Mouse (Mus musculus) spleen, adult 2 months (tissue): ENCODE measurements around the gene Mpv17. TPM values are rescaled to one million over a fixed set of nuclear protein-coding genes. Genes with fewer than 3 reads are reported as not detected.

ENCODE experiments used
- DNase-seq, 2 experiments: peaks; one replicate each; pipeline versions ENCODE4 v3.0.0 to v3.0.0-alpha.2; 2012 to 2021; ENCODE audit warnings: low spot score in 2 of 2, low read depth in 1 of 2
- H3K27ac ChIP-seq: fragments of 200-500 bp; 2 replicates; pipeline ENCODE4 v1.5.1; 2012; ENCODE audit warnings: low read length, inconsistent platforms; ENCODE audit not compliant: insufficient read depth
- H3K27me3 ChIP-seq: fragments of 200-500 bp; 2 replicates; pipeline ENCODE4 v1.6.1; 2012; ENCODE audit warnings: mild to moderate bottlenecking, moderate library complexity, low read length, inconsistent platforms; ENCODE audit not compliant: control insufficient read depth, insufficient read depth
- H3K36me3 ChIP-seq: fragments of 200-500 bp; 2 replicates; pipeline ENCODE4 v1.6.1; 2012; ENCODE audit warnings: mild to moderate bottlenecking, low read length, inconsistent platforms; ENCODE audit not compliant: control insufficient read depth, insufficient read depth
- H3K4me1 ChIP-seq: fragments of 200-500 bp; 2 replicates; pipeline ENCODE4 v1.6.1; 2011; ENCODE audit warnings: inconsistent platforms; ENCODE audit not compliant: control insufficient read depth, insufficient read depth, insufficient read length
- H3K4me3 ChIP-seq: fragments of 200-500 bp; 2 replicates; pipeline ENCODE4 v1.5.1; 2011; ENCODE audit warnings: mild to moderate bottlenecking, inconsistent platforms; ENCODE audit not compliant: insufficient read depth, insufficient read length; ENCODE audit errors: extremely low read depth
- CTCF ChIP-seq: fragments of 200-500 bp; IDR thresholded peaks from 2 replicates; pipeline ENCODE4 v1.5.1; 2011; ENCODE audit warnings: mild to moderate bottlenecking, inconsistent platforms; ENCODE audit not compliant: insufficient read depth, insufficient read length, insufficient replicate concordance; ENCODE audit errors: extremely low read depth
- POLR2A ChIP-seq: fragments of 200-500 bp; IDR thresholded peaks from 2 replicates; pipeline ENCODE4 v1.6.1; 2011; ENCODE audit warnings: low read depth, low read length, inconsistent platforms
- WGBS: fragments of 180-500 bp; shearing (Covaris S2); methylation state at CpG from one replicate; pipeline ENCODE4 v1.1.7; 2018; 5-methylcytosine and 5-hydroxymethylcytosine counted together
- polyA plus RNA-seq: library from polyadenylated mRNA; depleted of rRNA; stranded (reverse); fragments of >200 nt; gene quantifications from 2 replicates; pipeline ENCODE4 v1.2.3, GENCODE M21; 2012

Gene Mpv17
- polyA plus RNA-seq, 1 experiment, result 34.9 TPM

GRCm38 (mm10) chr5:31181183-31181770 is 27.2 kb upstream of the Mpv17 start:
- H3K36me3 ChIP-seq, result no peaks in the 10 kb centered on the region; the same call in 1 of the 2 replicates
- H3K4me3 ChIP-seq, result no peak overlapping the region
- DNase-seq, result no peak
- H3K27me3 ChIP-seq, result no peaks in the 10 kb centered on the region
- no peak overlapping the region for H3K27ac ChIP-seq
- 94% methylated on average over 9 of the region's 9 CpGs for WGBS
- TF ChIP-seq CTCF (no peak), POLR2A (no peak)
- H3K4me1 ChIP-seq, result peaks cover 3% of the 10 kb centered on the region; the same call in 1 of the 2 replicates

- under 1% methylated on average over 59 of the region's 59 CpGs for WGBS
- Histone ChIP-seq H3K4me3 (peak within 1 kb of the TSS; percentile 87), H3K4me1 (peaks cover 3% of the 10 kb centered on the region; the same call in 1 of the 2 replicates), H3K36me3 (no peaks in the 10 kb centered on the region; the same call in 1 of the 2 replicates), H3K27ac (peak within 1 kb of the TSS; percentile 91), H3K27me3 (no peaks in the 10 kb centered on the region)
- DNase-seq, result peak; percentile 93 to 95
- TF ChIP-seq CTCF (no peak), POLR2A (peak; percentile 75; the same call in 1 of the 2 replicates)
Measured at GRCm38 (mm10) chr5:31179766-31180630, 25.9 kb upstream of the Mpv17 start, which contains the start of the genes Gm29609 and Gtf3c2. Gene Gm29609, minus strand, starts transcription at chr5:31179911. Gene Gtf3c2, minus strand, starts transcription at chr5:31180144.

- 1% methylated on average over 25 of the region's 25 CpGs for WGBS
- DNase-seq, result no peak
- no peaks in the 10 kb centered on the region for H3K27me3 ChIP-seq
Measured at GRCm38 (mm10) chr5:31179301-31179765, 25.3 kb upstream of the Mpv17 start.

GRCm38 (mm10) chr5:31168630-31169029 is 14.6 kb upstream of the Mpv17 start:
- Histone ChIP-seq H3K36me3 (peaks cover 56% of the 10 kb centered on the region), H3K27ac (no peak overlapping the region), H3K4me1 (no peaks in the 10 kb centered on the region), H3K4me3 (no peak overlapping the region), H3K27me3 (no peaks in the 10 kb centered on the region)
- DNase-seq, result no peak
- WGBS, result 96% methylated on average over 4 of the region's 4 CpGs
- TF ChIP-seq CTCF (no peak), POLR2A (no peak)

More at GRCm38 (mm10) chr5:31179301-31179765, 25.3 kb upstream of the Mpv17 start:
- H3K27ac ChIP-seq, result peak overlapping the region; percentile 91
- H3K36me3 ChIP-seq, result peaks cover under 1% of the 10 kb centered on the region; the same call in 1 of the 2 replicates
- H3K4me1 ChIP-seq, result peaks cover 3% of the 10 kb centered on the region; the same call in 1 of the 2 replicates
- TF ChIP-seq CTCF, result no peak
- no peak for TF ChIP-seq POLR2A
- peak overlapping the region; percentile 87 for H3K4me3 ChIP-seq

- 90% methylated on average over 1 of the region's 1 CpGs for WGBS
- Histone ChIP-seq H3K27me3 (no peaks in the 10 kb centered on the region), H3K4me1 (no peaks in the 10 kb centered on the region), H3K27ac (no peak overlapping the region), H3K4me3 (no peak overlapping the region), H3K36me3 (peaks cover 55% of the 10 kb centered on the region)
- DNase-seq, result no peak
- TF ChIP-seq CTCF, result no peak
- no peak for TF ChIP-seq POLR2A
Measured at GRCm38 (mm10) chr5:31164878-31165277, 10.8 kb upstream of the Mpv17 start.

GRCm38 (mm10) chr5:31162462-31162861 is 8.4 kb upstream of the Mpv17 start:
- no peak for DNase-seq
- peaks cover 54% of the 10 kb centered on the region for H3K36me3 ChIP-seq
- no peaks in the 10 kb centered on the region for H3K27me3 ChIP-seq
- H3K27ac ChIP-seq, result no peak overlapping the region
- H3K4me3 ChIP-seq, result no peak overlapping the region
- TF ChIP-seq CTCF (no peak), POLR2A (no peak)
- H3K4me1 ChIP-seq, result no peaks in the 10 kb centered on the region

GRCm38 (mm10) chr5:31153516-31154151 is 417 bp downstream of the Mpv17 start:
- WGBS, result 43% methylated on average over 6 of the region's 6 CpGs
- H3K27me3 ChIP-seq, result no peaks in the 10 kb centered on the region
- H3K36me3 ChIP-seq, result peaks cover 15% of the 10 kb centered on the region
- H3K27ac ChIP-seq, result no peak overlapping the region
- TF ChIP-seq CTCF (no peak), POLR2A (no peak)
- H3K4me3 ChIP-seq, result peak overlapping the region; percentile 90
- DNase-seq, result no peak
- H3K4me1 ChIP-seq, result peaks cover 4% of the 10 kb centered on the region; the same call in 1 of the 2 replicates
